Mouse (Mus musculus) hindbrain, embryonic 11.5 days (tissue): Measurements from ENCODE around the gene Apobec3. TPM values are rescaled to one million over a fixed set of nuclear protein-coding genes. Genes with fewer than 3 reads are reported as not detected.
A peak's percentile ranks its signal among the peaks of the same experiment; 100 is the strongest.

Experiments
- ATAC-seq: fragments of 200-750 bp; cut with Nextera tagmentation; 2 replicates; pipeline ENCODE4 v1.8.0; 2017; ENCODE audit warnings: mild to moderate bottlenecking, moderate TSS enrichment, moderate library complexity; ENCODE audit not compliant: low FRiP score
- DNase-seq: peaks from one replicate; pipeline ENCODE4 v3.0.0-alpha.2; 2015; ENCODE audit warnings: low spot score
- H3K27ac ChIP-seq: fragments of 300-500 bp; sonication (generic); 2 replicates; pipeline ENCODE4 v1.5.1; 2014; ENCODE audit warnings: mild to moderate bottlenecking, low read depth, low read length
- H3K27me3 ChIP-seq: fragments of 300-500 bp; sonication (generic); 2 replicates; pipeline ENCODE4 v1.6.1; 2014; ENCODE audit warnings: mild to moderate bottlenecking, low read length, moderate library complexity, mixed read lengths; ENCODE audit not compliant: control insufficient read depth, insufficient read depth
- H3K36me3 ChIP-seq: fragments of 300-500 bp; sonication (generic); 2 replicates; pipeline ENCODE4 v1.6.1; 2014; ENCODE audit warnings: mild to moderate bottlenecking, low read length, moderate library complexity, mixed read lengths; ENCODE audit not compliant: control insufficient read depth, insufficient read depth
- H3K4me1 ChIP-seq: fragments of 300-500 bp; sonication (generic); replicated peaks from 2 replicates; pipeline ENCODE4 v1.6.1; 2014; ENCODE audit warnings: low read length, mixed read lengths; ENCODE audit not compliant: control insufficient read depth, insufficient read depth
- H3K4me2 ChIP-seq: fragments of 300-500 bp; sonication (generic); replicated peaks from 2 replicates; pipeline ENCODE4 v1.6.1; 2014; ENCODE audit warnings: mild to moderate bottlenecking, low read depth, low read length
- H3K4me3 ChIP-seq: fragments of 300-500 bp; sonication (generic); 2 replicates; pipeline ENCODE4 v1.5.1; 2014; ENCODE audit warnings: low read depth, low read length
- H3K9ac ChIP-seq: fragments of 300-500 bp; sonication (generic); 2 replicates; pipeline ENCODE4 v1.6.1; 2014; ENCODE audit warnings: low read depth, low read length
- H3K9me3 ChIP-seq: fragments of 300-500 bp; sonication (generic); 2 replicates; pipeline ENCODE4 v1.6.1; 2016; ENCODE audit warnings: low read length; ENCODE audit not compliant: control insufficient read depth
- WGBS: fragments of 180-500 bp; shearing (Covaris S2); extraction: QIAGEN DNeasy Blood & Tissue Kit; methylation state at CpG from one replicate; pipeline ENCODE4 v1.1.7; 2014; 5-methylcytosine and 5-hydroxymethylcytosine counted together
- polyA plus RNA-seq: library from polyadenylated mRNA; unstranded; fragments of >200 nt; fragmentation: Nextera tagmentation; extraction: Ambion mirVana; gene quantifications from 2 replicates; pipeline ENCODE4 v1.2.1, GENCODE M21; 2014

The Apobec3 gene
- polyA plus RNA-seq, 1 experiment from 2014 or later, result 9.3 TPM

- WGBS, result 87% methylated on average over 8 of the region's 8 CpGs
- H3K36me3 ChIP-seq, result no peaks in the 10 kb centered on the region
- H3K27me3 ChIP-seq, result no peaks in the 10 kb centered on the region
- DNase-seq (no peak), ATAC-seq (no peak)
- H3K9me3 ChIP-seq, result no peaks in the 10 kb centered on the region
- no peak overlapping the region for H3K9ac ChIP-seq
- no peak overlapping the region for H3K27ac ChIP-seq
- no peak overlapping the region for H3K4me2 ChIP-seq
- no peaks in the 10 kb centered on the region for H3K4me1 ChIP-seq
- H3K4me3 ChIP-seq, result no peak overlapping the region
Observed at GRCm38 (mm10) chr15:79911339-79911738, 19.9 kb downstream of the Apobec3 start.

GRCm38 (mm10) chr15:79913761-79914346, 22.4 kb downstream of the Apobec3 start:
- Histone ChIP-seq H3K36me3 (no peaks in the 10 kb centered on the region), H3K9me3 (no peaks in the 10 kb centered on the region), H3K27ac (no peak overlapping the region), H3K27me3 (no peaks in the 10 kb centered on the region), H3K4me3 (no peak overlapping the region), H3K4me2 (no peak overlapping the region), H3K9ac (no peak overlapping the region), H3K4me1 (no peaks in the 10 kb centered on the region)
- DNase-seq, result no peak
- WGBS, result 89% methylated on average over 6 of the region's 6 CpGs
- ATAC-seq, result no peak

GRCm38 (mm10) chr15:79914357-79914756, 22.9 kb downstream of the Apobec3 start:
- Histone ChIP-seq H3K4me3 (no peak overlapping the region), H3K9me3 (no peaks in the 10 kb centered on the region), H3K9ac (no peak overlapping the region), H3K27ac (no peak overlapping the region), H3K4me1 (no peaks in the 10 kb centered on the region), H3K27me3 (no peaks in the 10 kb centered on the region), H3K4me2 (no peak overlapping the region), H3K36me3 (no peaks in the 10 kb centered on the region)
- 87% methylated on average over 3 of the region's 3 CpGs for WGBS
- ATAC-seq (no peak), DNase-seq (no peak)

- no peak overlapping the region for H3K9ac ChIP-seq
- no peaks in the 10 kb centered on the region for H3K4me1 ChIP-seq
- ATAC-seq (no peak), DNase-seq (no peak)
- no peak overlapping the region for H3K4me2 ChIP-seq
- H3K27ac ChIP-seq, result no peak overlapping the region
- no peaks in the 10 kb centered on the region for H3K36me3 ChIP-seq
- no peak overlapping the region for H3K4me3 ChIP-seq
- WGBS, result 70% methylated on average over 5 of the region's 5 CpGs
- no peaks in the 10 kb centered on the region for H3K27me3 ChIP-seq
- H3K9me3 ChIP-seq, result no peaks in the 10 kb centered on the region
Observed at GRCm38 (mm10) chr15:79916150-79916549, 24.7 kb downstream of the Apobec3 start.

- 94% methylated on average over 14 of the region's 14 CpGs for WGBS
- H3K4me2 ChIP-seq, result no peak overlapping the region
- no peaks in the 10 kb centered on the region for H3K4me1 ChIP-seq
- ATAC-seq, result no peak
- no peaks in the 10 kb centered on the region for H3K9me3 ChIP-seq
- no peaks in the 10 kb centered on the region for H3K36me3 ChIP-seq
- no peak overlapping the region for H3K4me3 ChIP-seq
- no peaks in the 10 kb centered on the region for H3K27me3 ChIP-seq
- DNase-seq, result no peak
- H3K9ac ChIP-seq, result no peak overlapping the region
- H3K27ac ChIP-seq, result no peak overlapping the region
Observed at GRCm38 (mm10) chr15:79917111-79917720, 25.8 kb downstream of the Apobec3 start.

- ATAC-seq (no peak), DNase-seq (no peak)
- Histone ChIP-seq H3K9me3 (no peaks in the 10 kb centered on the region), H3K4me2 (no peak overlapping the region), H3K4me1 (no peaks in the 10 kb centered on the region), H3K4me3 (no peak overlapping the region), H3K36me3 (no peaks in the 10 kb centered on the region), H3K27me3 (no peaks in the 10 kb centered on the region), H3K27ac (no peak overlapping the region), H3K9ac (no peak overlapping the region)
- WGBS, result 90% methylated on average over 16 of the region's 16 CpGs
Observed at GRCm38 (mm10) chr15:79918485-79918884, 27.0 kb downstream of the Apobec3 start.

GRCm38 (mm10) chr15:79919787-79920186, 28.3 kb downstream of the Apobec3 start:
- DNase-seq, result no peak
- Histone ChIP-seq H3K27ac (no peak overlapping the region), H3K36me3 (no peaks in the 10 kb centered on the region), H3K4me2 (no peak overlapping the region), H3K27me3 (no peaks in the 10 kb centered on the region), H3K4me3 (no peak overlapping the region), H3K9me3 (no peaks in the 10 kb centered on the region), H3K9ac (no peak overlapping the region), H3K4me1 (no peaks in the 10 kb centered on the region)
- 65% methylated on average over 2 of the region's 2 CpGs for WGBS
- ATAC-seq, result no peak

- Histone ChIP-seq H3K9me3 (no peaks in the 10 kb centered on the region), H3K4me1 (no peaks in the 10 kb centered on the region), H3K36me3 (no peaks in the 10 kb centered on the region), H3K4me2 (peak overlapping the region; percentile 66; the same call in 1 of the 2 replicates), H3K4me3 (peak overlapping the region; percentile 41; the same call in 1 of the 2 replicates), H3K27me3 (peaks cover 3% of the 10 kb centered on the region), H3K9ac (peak overlapping the region; percentile 3; the same call in 1 of the 2 replicates), H3K27ac (no peak overlapping the region)
- DNase-seq (no peak), ATAC-seq (no peak)
- WGBS, result 86% methylated on average over 11 of the region's 11 CpGs
Observed at GRCm38 (mm10) chr15:79926856-79927416, 35.5 kb downstream of the Apobec3 start.

- ATAC-seq, result peak; percentile 82
- H3K9ac ChIP-seq, result peak overlapping the region; percentile 43
- WGBS, result 0% methylated on average over 29 of the region's 29 CpGs
- H3K36me3 ChIP-seq, result no peaks in the 10 kb centered on the region
- DNase-seq, result peak; percentile 83
- H3K27ac ChIP-seq, result no peak overlapping the region
- no peaks in the 10 kb centered on the region for H3K4me1 ChIP-seq
- H3K4me3 ChIP-seq, result peak overlapping the region; percentile 41
- no peaks in the 10 kb centered on the region for H3K9me3 ChIP-seq
- H3K27me3 ChIP-seq, result peaks cover 9% of the 10 kb centered on the region
- peak overlapping the region; percentile 66 for H3K4me2 ChIP-seq
Observed at GRCm38 (mm10) chr15:79927637-79928122, 36.2 kb downstream of the Apobec3 start.
